Mouse (Mus musculus) stomach, postnatal 0 days (tissue): ENCODE measurements at regions not wholly inside any gene's neighbourhood (a gene's known extent, or its start where the extent isn't known, plus 50 kb on each side); places are given as distances from the start of the nearest gene placed in this dataset.

ENCODE experiments used
- ATAC-seq: fragments of 200-750 bp; cut with Nextera tagmentation; 2 replicates; pipeline ENCODE4 v1.8.0; 2017; ENCODE audit not compliant: low FRiP score, low TSS enrichment
- DNase-seq: peaks from one replicate; pipeline ENCODE4 v3.0.0-alpha.2; 2016; ENCODE audit warnings: low spot score
- H3K27ac ChIP-seq: fragments of 300-500 bp; sonication (generic); replicated peaks from 2 replicates; pipeline ENCODE4 v1.5.1; 2014; ENCODE audit warnings: mild to moderate bottlenecking, control low read depth
- H3K27me3 ChIP-seq: fragments of 300-500 bp; sonication (generic); 2 replicates; pipeline ENCODE4 v1.6.1; 2014; ENCODE audit warnings: low read length; ENCODE audit not compliant: control insufficient read depth, insufficient read depth
- H3K36me3 ChIP-seq: fragments of 300-500 bp; sonication (generic); 2 replicates; pipeline ENCODE4 v1.6.1; 2014; ENCODE audit warnings: low read length, mixed read lengths; ENCODE audit not compliant: control insufficient read depth, insufficient read depth
- H3K4me1 ChIP-seq: fragments of 300-500 bp; sonication (generic); replicated peaks from 2 replicates; pipeline ENCODE4 v1.6.1; 2014; ENCODE audit warnings: antibody characterized with exemption; ENCODE audit not compliant: control insufficient read depth, insufficient read depth
- H3K4me2 ChIP-seq: fragments of 300-500 bp; sonication (generic); replicated peaks from 2 replicates; pipeline ENCODE4 v1.6.1; 2014; ENCODE audit warnings: low read depth, mild to moderate bottlenecking, control low read depth, moderate library complexity
- H3K4me3 ChIP-seq: fragments of 300-500 bp; sonication (generic); 2 replicates; pipeline ENCODE4 v1.5.1; 2014; ENCODE audit warnings: low read depth, low read length, control low read depth
- H3K9ac ChIP-seq: fragments of 300-500 bp; sonication (generic); 2 replicates; pipeline ENCODE4 v1.6.1; 2014; ENCODE audit warnings: mild to moderate bottlenecking, low read length, control low read depth, mixed read lengths
- H3K9me3 ChIP-seq: fragments of 300-500 bp; sonication (generic); 2 replicates; pipeline ENCODE4 v1.6.1; 2016; ENCODE audit warnings: low read length; ENCODE audit not compliant: control insufficient read depth
- CTCF ChIP-seq: IDR thresholded peaks from 2 replicates; pipeline ENCODE4 v1.5.1; 2016; ENCODE audit warnings: antibody characterized with exemption, low read depth, mild to moderate bottlenecking, moderate library complexity
- EP300 ChIP-seq: optimal IDR thresholded peaks from 2 replicates; pipeline ENCODE3; 2016; ENCODE audit warnings: antibody characterized with exemption
- WGBS: fragments of 180-500 bp; shearing (Covaris S2); extraction: QIAGEN DNeasy Blood & Tissue Kit; methylation state at CpG from one replicate; pipeline ENCODE4 v1.1.7; 2014; 5-methylcytosine and 5-hydroxymethylcytosine counted together

DNA sequence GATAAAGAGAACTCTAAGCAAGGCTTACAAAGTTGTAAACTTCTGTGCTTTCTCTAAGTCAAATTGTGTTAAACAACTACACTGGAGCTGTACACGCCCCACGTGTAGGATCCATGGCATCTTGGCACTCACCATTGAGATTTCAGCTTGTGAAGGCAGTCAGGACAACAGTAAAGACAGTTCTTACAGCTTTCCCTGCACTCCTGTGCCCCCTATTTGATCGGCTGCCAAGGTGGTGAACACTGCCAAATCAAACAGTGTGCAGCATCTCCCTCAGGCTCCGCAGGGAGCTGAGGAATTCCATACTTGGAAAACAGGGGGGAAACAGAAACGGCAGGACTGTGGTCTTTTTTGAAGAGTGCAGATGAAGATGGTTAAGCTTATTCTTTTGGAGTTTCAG is 112.4 kb upstream of the Mpped2 start:
- Histone ChIP-seq H3K4me3 (no peak overlapping the region), H3K27me3 (no peaks in the 10 kb centered on the region), H3K9me3 (no peaks in the 10 kb centered on the region), H3K4me1 (no peaks in the 10 kb centered on the region), H3K9ac (no peak overlapping the region), H3K4me2 (no peak overlapping the region), H3K36me3 (no peaks in the 10 kb centered on the region), H3K27ac (no peak overlapping the region)
- DNase-seq (no peak), ATAC-seq (no peak)
- TF ChIP-seq EP300 (no peak), CTCF (no peak)
- 23% methylated on average over 5 of the region's 5 CpGs for WGBS

DNA sequence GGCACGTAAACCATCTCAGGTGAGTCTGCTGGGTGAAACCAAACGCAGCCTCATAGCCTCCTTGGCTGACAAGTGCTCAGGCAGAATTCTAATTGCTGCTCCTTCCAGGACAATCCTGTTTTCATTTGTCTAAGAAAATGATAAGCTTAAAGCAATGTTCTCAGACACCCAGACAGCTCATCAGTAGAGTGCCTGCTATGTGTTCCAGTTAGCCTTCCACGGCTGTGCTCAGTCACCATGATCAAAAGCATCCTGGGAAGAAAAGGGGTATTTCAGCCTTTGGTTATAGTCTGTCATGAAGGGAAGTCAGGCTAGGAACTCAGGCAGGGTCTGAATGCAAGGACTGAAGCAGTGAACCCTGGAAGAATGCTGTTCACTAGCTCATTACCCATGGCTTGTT is 71.8 kb upstream of the Mpped2 start:
- Histone ChIP-seq H3K4me3 (no peak overlapping the region), H3K27ac (no peak overlapping the region), H3K36me3 (no peaks in the 10 kb centered on the region), H3K4me1 (no peaks in the 10 kb centered on the region), H3K9ac (no peak overlapping the region), H3K4me2 (no peak overlapping the region), H3K9me3 (no peaks in the 10 kb centered on the region), H3K27me3 (no peaks in the 10 kb centered on the region)
- no peak for ATAC-seq
- DNase-seq: no peak
- no peak for TF ChIP-seq EP300
- TF ChIP-seq CTCF: no peak
- WGBS: 78% methylated on average over 3 of the region's 3 CpGs

DNA sequence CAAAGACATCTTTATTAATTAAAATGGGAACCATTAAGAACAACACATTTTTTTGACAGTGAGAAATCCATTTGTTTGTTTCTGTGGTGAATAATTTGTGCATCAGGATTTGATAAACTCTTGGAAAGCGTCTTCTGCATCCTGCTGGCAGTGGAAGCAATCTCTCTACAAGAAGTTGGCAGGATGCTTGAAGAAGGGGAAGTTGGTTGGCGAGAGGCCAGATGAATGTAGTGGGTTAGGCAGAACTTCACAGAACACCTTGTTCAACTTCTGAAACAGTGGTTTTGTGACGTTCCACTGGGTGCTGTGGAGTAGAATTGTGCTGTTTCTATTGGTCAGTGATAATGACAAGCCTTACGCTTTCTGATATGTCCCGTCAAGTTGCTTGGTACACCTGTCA is 70.7 kb upstream of the Mpped2 start:
- no peaks in the 10 kb centered on the region for H3K36me3 ChIP-seq
- no peak overlapping the region for H3K27ac ChIP-seq
- WGBS: 68% methylated on average over 5 of the region's 5 CpGs
- no peak overlapping the region for H3K9ac ChIP-seq
- no peaks in the 10 kb centered on the region for H3K4me1 ChIP-seq
- H3K4me3 ChIP-seq: no peak overlapping the region
- no peaks in the 10 kb centered on the region for H3K27me3 ChIP-seq
- H3K4me2 ChIP-seq: no peak overlapping the region
- DNase-seq (no peak), ATAC-seq (no peak)
- TF ChIP-seq EP300 (no peak), CTCF (no peak)
- H3K9me3 ChIP-seq: no peaks in the 10 kb centered on the region

DNA sequence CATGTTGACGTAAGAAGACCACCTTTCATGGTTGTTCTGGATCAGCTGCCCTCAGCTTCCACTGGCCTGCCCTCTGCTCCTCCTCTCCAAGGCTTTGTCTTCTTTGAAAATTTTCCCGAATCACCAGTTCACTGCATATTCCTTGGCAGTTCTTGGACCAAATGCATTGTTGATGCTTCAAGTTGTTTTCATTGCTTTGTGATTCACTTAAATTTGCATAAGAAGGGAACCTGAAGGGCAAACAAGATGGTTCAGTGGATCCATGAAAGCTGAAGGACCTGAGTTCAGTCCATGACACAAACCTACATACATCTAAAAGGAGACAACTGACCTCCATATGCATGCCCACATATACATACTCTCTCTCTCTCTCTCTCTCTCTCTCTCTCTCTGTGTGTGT is 69.4 kb upstream of the Mpped2 start:
- H3K4me2 ChIP-seq: no peak overlapping the region
- H3K9ac ChIP-seq: no peak overlapping the region
- H3K9me3 ChIP-seq: no peaks in the 10 kb centered on the region
- DNase-seq: no peak
- no peaks in the 10 kb centered on the region for H3K36me3 ChIP-seq
- no peaks in the 10 kb centered on the region for H3K4me1 ChIP-seq
- no peak overlapping the region for H3K27ac ChIP-seq
- no peak for ATAC-seq
- H3K4me3 ChIP-seq: no peak overlapping the region
- no peaks in the 10 kb centered on the region for H3K27me3 ChIP-seq
- WGBS: 81% methylated on average over 2 of the region's 2 CpGs
- TF ChIP-seq CTCF: no peak
- no peak for TF ChIP-seq EP300

DNA sequence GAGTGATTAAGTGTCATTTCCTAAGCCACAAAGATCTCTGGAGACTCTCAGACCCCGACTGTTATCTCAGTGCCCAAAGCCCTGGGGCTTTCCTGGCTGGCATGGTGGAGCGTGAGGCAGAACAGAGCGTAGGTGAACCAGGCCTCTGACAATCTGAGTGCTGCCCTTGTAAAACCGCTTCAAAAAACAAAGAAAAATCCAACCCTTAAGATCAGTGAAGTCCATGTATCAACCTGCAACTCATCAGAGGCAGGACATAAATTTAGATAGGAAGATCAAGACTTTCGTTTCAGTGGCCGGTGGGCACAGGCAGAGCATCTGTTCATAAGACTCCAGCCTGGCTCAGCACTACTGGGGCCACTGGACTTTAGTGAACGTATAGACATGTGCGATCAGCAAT is 61.1 kb upstream of the Mpped2 start:
- no peaks in the 10 kb centered on the region for H3K9me3 ChIP-seq
- ATAC-seq (no peak), DNase-seq (no peak)
- H3K4me2 ChIP-seq: no peak overlapping the region
- no peak overlapping the region for H3K27ac ChIP-seq
- H3K4me3 ChIP-seq: no peak overlapping the region
- no peaks in the 10 kb centered on the region for H3K36me3 ChIP-seq
- H3K4me1 ChIP-seq: no peaks in the 10 kb centered on the region
- H3K27me3 ChIP-seq: no peaks in the 10 kb centered on the region
- 85% methylated on average over 8 of the region's 8 CpGs for WGBS
- no peak for TF ChIP-seq EP300
- no peak for TF ChIP-seq CTCF
- H3K9ac ChIP-seq: no peak overlapping the region
